ENCODE assay signal across 27 mouse cellular contexts in the genomic region with DNA sequence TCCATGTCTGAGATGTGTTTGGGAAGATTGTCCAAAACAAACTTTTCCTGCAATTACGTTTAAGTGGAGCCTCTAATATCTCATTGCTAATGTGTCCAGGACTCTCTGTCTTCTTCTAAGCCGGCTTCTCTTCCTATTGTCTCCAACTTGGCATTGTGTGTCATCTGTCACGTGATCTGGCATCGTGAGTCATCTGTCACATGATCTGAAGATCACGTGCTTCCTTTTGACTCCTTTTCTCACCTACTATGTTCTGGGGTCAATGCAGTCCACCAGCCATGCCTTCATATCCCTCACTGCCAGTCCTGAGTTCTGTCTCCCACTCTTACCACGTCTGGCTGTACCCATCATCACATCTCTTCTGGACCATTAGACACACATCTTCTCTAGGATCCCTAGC.
"Had no signal": no experiment of that assay in that cellular context is flagged by ENCODE, and none has a peak within 500 bp of the region (broad histone marks: within the 10 kb centered on the region; RNA-seq: fewer than 3 reads in every experiment).

No protein-coding gene starts in this region.

- H3K9ac ChIP-seq: embryonic facial prominence, embryonic 12.5 days; embryonic facial prominence, embryonic 13.5 days; embryonic facial prominence, embryonic 15.5 days; forebrain, embryonic 12.5 days; forebrain, embryonic 13.5 days; forebrain, embryonic 15.5 days; forebrain, postnatal 0 days had no signal

- DNase-seq: cerebellum, adult 9-10 months; cerebellum, adult 9-11 months; cerebellum, postnatal 10 days; cerebellum, postnatal 14 days; cerebellum, postnatal 25 days; cerebellum, postnatal 36 days; embryo, embryonic 11 days; forebrain, postnatal 0 days; gastrocnemius, adult 2 months; gastrocnemius, postnatal 10 days; gastrocnemius, postnatal 14 days; gastrocnemius, postnatal 25 days; gastrocnemius, postnatal 36 days; heart, adult 11 months; heart, adult 18-20 months; heart, adult 2 months had no signal

- H3K4me1 ChIP-seq: embryonic facial prominence, embryonic 10.5 days; embryonic facial prominence, embryonic 12.5 days; embryonic facial prominence, embryonic 13.5 days; embryonic facial prominence, embryonic 15.5 days; forebrain, embryonic 12.5 days; forebrain, embryonic 13.5 days; forebrain, embryonic 15.5 days had no signal

- H3K27me3 ChIP-seq: embryonic facial prominence, embryonic 12.5 days; embryonic facial prominence, embryonic 13.5 days; embryonic facial prominence, embryonic 15.5 days; forebrain, embryonic 15.5 days had no signal

- H3K36me3 ChIP-seq: embryonic facial prominence, embryonic 10.5 days; embryonic facial prominence, embryonic 12.5 days; embryonic facial prominence, embryonic 13.5 days; embryonic facial prominence, embryonic 15.5 days; forebrain, embryonic 10.5 days; forebrain, embryonic 12.5 days; forebrain, embryonic 15.5 days had no signal

- H3K27ac ChIP-seq: embryonic facial prominence, embryonic 10.5 days; embryonic facial prominence, embryonic 12.5 days; embryonic facial prominence, embryonic 13.5 days; embryonic facial prominence, embryonic 15.5 days; forebrain, embryonic 10.5 days; forebrain, embryonic 12.5 days; forebrain, embryonic 13.5 days; forebrain, embryonic 15.5 days; gastrocnemius, adult 2 months; heart, adult 2 months had no signal

- ATAC-seq: forebrain, embryonic 13.5 days; forebrain, embryonic 14.5 days; forebrain, embryonic 15.5 days; forebrain, embryonic 16.5 days; forebrain, postnatal 0 days had no signal

- H3K9me3 ChIP-seq: embryonic facial prominence, embryonic 10.5 days; embryonic facial prominence, embryonic 12.5 days; embryonic facial prominence, embryonic 13.5 days; embryonic facial prominence, embryonic 15.5 days; forebrain, embryonic 10.5 days; forebrain, embryonic 12.5 days; forebrain, embryonic 13.5 days; forebrain, embryonic 15.5 days had no signal

- H3K4me2 ChIP-seq: embryonic facial prominence, embryonic 12.5 days; embryonic facial prominence, embryonic 13.5 days; embryonic facial prominence, embryonic 15.5 days; forebrain, embryonic 12.5 days; forebrain, embryonic 13.5 days; forebrain, embryonic 15.5 days had no signal

- H3K4me3 ChIP-seq: embryonic facial prominence, embryonic 10.5 days; embryonic facial prominence, embryonic 12.5 days; embryonic facial prominence, embryonic 13.5 days; embryonic facial prominence, embryonic 15.5 days; erythroblast, embryonic 14.5 days; forebrain, embryonic 10.5 days; forebrain, embryonic 12.5 days; forebrain, embryonic 13.5 days; forebrain, embryonic 15.5 days; gastrocnemius, adult 2 months; heart, adult 2 months had no signal
